Mouse (Mus musculus) inflammation-experienced regulatory T-cells, adult 6 months (primary cell): ENCODE results near the gene Acsf3. TPM values are rescaled to one million over a fixed set of nuclear protein-coding genes. Genes with fewer than 3 reads are reported as not detected.

Experiments
- ATAC-seq: one replicate; pipeline ENCODE4 v1.8.0; 2017
- polyA plus RNA-seq, 3 experiments: library from polyadenylated mRNA; unstranded; fragments of 100-300 nt; shearing (Covaris generic); gene quantifications; one replicate each; pipeline ENCODE4 v1.2.1; 2017

Gene Acsf3
- polyA plus RNA-seq, 3 experiments from 2014 or later = 7.8 to 10.1 (median 9.2) TPM

DNA sequence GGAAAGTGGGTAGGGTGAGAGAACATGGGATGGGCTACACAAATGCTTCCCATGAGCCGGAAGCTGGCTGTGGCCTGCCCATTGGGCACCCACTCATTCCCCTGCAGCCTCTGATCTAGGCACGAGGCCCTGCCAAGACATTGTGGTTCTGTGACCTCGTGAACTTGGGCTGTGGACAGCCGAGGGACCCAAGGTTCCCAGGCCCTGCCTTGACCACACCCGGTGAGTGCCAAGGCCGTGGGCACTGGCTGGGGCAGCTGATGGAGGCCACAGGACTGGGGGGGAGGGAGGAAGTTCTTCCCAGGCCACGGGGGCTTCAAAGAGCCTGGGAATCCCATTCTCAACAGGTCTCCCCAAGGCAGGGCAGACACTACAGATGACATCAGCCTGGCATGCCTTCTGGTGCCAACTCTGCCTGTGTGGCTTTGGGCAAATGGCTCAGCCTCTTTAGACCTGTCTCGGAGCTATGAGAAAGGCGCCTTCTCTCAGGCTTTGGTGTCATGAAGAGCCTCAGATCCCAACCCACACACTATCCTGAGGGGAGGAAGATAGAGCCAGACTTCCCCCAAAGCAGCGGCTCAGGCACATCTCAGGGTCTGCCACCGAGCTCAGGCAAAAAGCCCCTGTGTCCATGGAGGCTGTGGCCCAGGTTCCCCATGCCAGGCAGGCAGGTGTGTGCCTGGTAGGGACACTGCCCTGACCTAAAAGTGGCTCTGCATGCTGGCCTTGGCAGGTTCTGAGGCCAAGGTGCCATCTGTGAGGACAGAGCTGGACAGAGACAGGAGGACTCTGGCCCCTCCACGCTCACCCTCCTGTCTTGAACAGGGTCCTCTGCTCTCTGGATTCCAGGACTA is 76.6 kb downstream of the Acsf3 start:
- no peak for ATAC-seq

DNA sequence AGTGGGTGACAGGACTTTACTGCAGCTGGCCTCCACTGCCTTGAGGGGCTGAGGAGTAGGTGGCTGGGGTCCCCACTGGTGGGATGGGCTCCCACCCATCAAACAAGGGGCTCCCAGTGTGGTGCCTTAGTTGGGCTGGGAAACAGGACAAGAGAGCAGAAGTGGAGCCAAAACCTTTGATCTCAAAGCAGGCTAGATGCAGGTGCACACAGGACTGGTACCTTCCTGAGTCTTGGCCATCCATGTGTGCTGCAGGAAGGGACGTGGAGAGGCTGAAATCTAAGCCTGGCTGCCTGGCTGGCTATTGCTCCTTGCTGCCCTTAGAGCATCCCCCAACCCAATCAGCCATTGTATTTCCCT is 77.2 kb downstream of the Acsf3 start:
- no peak for ATAC-seq

DNA sequence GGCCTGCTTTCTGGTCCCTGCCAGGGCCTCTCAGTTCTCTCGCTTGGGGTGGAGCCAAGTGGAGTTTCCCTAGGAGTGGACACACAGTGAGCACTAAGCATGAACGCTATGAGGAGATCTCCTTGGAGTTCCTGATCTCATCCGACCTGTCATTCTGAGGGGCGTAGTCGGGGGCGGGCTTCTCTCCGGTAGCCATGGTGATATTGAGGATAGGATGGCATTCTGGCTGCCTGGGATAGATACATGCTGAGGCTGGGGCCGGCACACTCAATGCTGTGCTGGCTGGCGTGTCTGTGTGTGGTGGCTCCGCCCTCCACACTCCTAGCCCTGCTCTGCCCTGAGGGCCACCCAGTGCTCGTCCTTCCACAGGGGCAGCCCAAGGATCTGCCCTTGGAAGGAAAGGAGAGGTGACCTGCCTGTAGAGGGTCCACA is 78.1 kb downstream of the Acsf3 start:
- ATAC-seq = no peak

DNA sequence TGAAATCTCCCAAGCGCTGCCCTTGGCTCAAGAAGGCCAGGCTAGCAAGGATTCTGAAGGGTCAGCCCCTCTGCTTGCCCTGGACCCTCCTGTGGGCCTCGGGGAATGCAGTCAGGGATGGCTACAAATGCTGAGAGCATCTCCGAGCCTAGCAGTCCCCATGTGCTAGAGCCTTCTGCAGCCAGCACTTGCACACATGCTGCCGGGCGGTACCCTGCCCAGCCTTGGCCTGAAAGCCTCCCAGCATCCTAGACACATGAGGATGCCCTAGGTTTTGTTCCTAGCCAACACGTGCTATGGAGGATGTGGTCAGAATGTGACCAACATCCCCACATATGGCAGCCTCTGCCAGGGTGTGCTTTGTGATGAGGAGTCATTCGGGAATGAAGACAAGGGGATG is 79.1 kb downstream of the Acsf3 start:
- ATAC-seq = no peak

DNA sequence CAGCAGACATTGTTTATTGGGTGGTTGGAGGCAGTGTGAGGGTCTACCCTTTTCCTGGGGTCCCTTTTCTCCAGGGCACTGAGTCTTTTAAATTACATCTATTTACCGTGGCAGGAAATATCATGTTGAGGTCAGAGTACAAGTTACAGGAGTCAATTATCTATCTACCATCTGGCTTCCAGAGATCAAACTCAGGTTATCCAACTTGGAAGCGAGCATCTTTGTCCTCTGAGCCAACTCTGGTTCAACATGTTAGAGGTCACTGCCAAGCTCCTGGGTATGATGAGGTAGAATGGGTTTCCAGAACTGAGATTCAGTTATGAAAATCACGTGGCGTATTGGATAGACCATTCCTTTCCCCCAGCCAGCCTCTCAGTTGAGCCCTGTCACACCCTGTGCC is 79.8 kb downstream of the Acsf3 start:
- no peak for ATAC-seq

DNA sequence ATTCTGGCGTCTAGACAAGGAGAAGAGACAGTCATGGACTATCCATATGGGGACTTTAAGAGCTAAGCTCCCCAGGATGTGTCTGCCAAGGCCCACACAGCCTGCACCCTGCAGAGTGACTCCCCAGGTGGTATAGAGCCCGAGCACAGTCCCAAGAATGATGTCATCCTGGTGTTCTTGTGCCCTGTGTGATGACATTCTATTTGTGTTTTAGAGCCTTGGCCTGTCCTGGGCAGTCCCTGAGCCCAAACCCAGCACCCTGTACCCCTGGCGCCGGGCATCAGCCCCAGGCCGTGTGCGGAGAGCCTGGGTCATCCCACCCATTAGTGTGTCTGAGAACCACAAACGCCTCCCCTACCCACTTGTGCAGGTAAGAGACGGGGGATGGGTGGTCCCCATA is 81.0 kb downstream of the Acsf3 start:
- ATAC-seq = no peak

DNA sequence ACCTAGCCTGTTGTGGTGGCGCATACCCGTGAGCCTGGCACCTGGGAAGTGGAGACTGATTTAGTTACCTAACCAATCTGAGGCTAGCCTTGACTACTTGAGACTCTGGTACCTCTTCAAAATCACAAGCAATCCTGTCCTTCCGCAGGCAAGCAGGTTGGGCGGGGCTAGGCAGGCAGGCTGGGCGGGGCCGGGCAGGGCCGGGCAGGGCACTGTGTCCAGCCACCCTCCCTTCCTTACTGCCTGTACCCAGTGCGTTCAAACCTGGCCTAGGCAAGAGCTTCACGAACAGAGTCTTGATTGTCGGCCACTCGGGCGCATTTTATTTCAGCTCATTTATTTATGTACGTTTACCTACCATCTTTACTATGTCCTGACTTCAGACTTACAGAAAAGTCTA is 84.6 kb downstream of the Acsf3 start:
- ATAC-seq = no peak

DNA sequence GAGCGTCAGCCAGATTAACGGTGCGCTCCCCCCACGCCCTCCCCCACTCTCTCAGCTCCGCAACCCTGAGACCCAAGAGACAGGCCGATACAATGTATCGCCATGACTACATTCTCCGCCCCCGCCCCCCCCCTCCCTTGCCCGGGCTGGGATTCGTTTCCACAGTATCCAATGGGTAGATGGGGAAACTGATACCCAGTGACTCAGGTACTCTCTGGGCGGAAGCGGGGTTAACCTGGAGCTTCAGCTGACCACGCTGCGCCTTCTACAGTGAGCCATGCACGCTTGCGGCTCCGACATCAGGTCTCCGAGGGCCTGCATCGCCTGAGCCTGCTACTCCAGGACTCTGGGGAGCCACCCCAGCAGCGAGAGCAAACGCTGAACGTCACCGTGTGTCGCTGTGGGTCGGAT is 89.4 kb downstream of the Acsf3 start:
- peak; percentile 42 for ATAC-seq

DNA sequence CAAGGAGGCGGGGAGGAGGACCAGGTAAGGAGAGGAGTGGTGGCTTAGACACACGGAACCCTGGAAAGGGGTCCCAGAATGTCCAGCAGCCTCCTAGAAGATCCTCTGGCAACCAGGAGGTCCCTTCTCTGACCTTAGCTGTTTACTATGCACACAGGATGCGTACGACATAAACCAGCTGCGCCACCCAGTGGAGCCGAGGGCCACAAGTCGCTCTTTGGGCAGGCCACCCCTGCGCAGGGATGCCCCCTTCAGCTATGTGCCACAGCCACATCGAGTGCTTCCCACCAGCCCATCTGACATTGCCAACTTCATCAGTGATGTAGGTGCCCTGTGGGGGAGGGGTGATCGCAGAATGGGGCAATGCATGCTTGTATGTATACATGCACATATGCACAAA is 90.2 kb downstream of the Acsf3 start:
- ATAC-seq = peak; percentile 36

DNA sequence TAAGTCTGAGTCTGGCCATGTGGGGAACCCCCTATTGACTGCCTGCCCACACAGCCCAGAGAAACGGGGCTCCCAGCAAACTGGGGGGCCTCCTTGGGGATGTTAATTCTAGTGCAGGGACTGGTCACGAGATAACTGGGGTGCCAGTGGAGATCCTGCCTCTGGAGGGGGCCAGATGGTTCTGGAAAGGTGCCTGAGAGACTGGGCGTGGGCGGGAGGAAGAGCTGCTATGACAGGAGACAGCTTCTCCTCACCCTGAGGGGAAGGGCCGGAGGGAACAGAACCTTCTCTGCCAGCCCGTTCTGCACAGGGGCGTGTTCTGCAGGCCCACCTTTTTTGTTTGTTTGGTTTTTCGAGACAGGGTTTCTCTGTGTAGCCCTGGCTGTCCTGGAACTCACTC is 90.9 kb downstream of the Acsf3 start:
- peak; percentile 28 for ATAC-seq

Other genes starting within 250 kb of the Acsf3 start
- gene Piezo1, start 224.2 kb upstream of the Acsf3 start, polyA plus RNA-seq = 10 to 100 TPM; 12.9 to 16.2 (median 14.5) TPM
- 10 to 100 TPM; 11.5 to 19.8 (median 11.7) TPM for gene Cdt1, start 207.5 kb upstream of the Acsf3 start, polyA plus RNA-seq
- 100 to 1,000 TPM; 168 to 215 (median 192) TPM for gene Aprt, start 198.6 kb upstream of the Acsf3 start, polyA plus RNA-seq
- gene Galns, start 164.0 kb upstream of the Acsf3 start, polyA plus RNA-seq = 10 to 100 TPM in 2 of 3 experiments, 1 to 10 TPM in 1; 8.3 to 11.6 (median 10.6) TPM
- 10 to 100 TPM; 57.7 to 82.5 (median 80.6) TPM for gene Trappc2l, start 163.8 kb upstream of the Acsf3 start, polyA plus RNA-seq
- not detected for gene Pabpn1l, start 152.7 kb upstream of the Acsf3 start, polyA plus RNA-seq
- under 1 TPM; 0.31 to 0.54 (median 0.52) TPM for gene Cbfa2t3, start 76.4 kb upstream of the Acsf3 start, polyA plus RNA-seq
- under 1 TPM in 2 of 3 experiments, not detected in 1; 0.67 to 0.81 TPM for gene Cdh15, start 72.5 kb downstream of the Acsf3 start, polyA plus RNA-seq